Mouse (Mus musculus): Measurements from ENCODE around the gene Acrbp. TPM values are rescaled to one million over a fixed set of nuclear protein-coding genes. Genes with fewer than 3 reads are reported as not detected.

Acrbp gene
- polyA plus RNA-seq, 1 experiment from 2014 or later = 13.3 TPM

DNA sequence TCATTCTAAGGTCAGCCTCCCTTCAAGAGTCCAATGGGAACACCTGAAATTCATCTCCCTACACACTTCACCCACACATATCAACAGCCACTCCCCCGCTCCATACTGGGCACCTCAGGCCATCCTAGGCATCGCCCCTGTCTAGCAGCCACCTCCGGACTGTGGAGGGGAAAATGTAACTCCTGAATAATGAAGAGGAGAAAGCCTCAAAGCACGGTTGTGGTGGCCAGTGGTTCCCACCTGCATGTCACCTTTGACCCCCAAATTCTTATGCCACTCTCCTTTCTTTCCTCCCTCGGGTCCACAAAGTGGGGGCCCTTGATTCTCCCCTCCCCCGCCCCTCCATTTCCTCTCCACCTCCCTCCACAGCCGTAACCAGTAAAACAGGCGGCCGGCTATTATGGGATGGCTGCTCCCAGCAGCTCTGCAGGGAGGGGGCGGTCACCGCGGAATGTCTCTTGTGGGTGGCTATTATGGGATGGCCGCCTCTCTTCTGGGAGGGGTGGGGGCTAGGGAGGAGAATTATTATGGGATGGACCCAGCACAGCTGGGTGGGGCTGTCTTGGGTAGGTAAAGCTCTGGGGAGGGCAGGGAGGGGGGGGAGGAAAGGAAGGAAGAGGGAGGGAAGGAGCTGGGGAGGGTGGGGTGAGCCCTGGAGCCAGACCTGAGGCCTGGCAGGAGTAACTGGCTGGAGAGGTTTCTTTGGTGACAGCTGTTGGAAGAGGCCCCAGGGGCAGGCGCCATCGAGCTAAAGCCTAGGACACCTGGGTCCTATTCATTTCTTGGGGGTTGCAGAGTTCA is 40.2 kb downstream of the Acrbp start:
- peak; percentile 79 for ATAC-seq (ENCODE audit: insufficient number of reproducible peaks, low FRiP score, low TSS enrichment, low read depth)
- Histone ChIP-seq H3K36me3 (ENCODE audit: control insufficient read depth, insufficient read depth, low read length) (no peaks in the 10 kb centered on the region), H3K27me3 (ENCODE audit: control insufficient read depth, insufficient read depth, low read length) (no peaks in the 10 kb centered on the region), H3K4me1 (ENCODE audit: control insufficient read depth, insufficient read depth, low read length) (peaks cover 19% of the 10 kb centered on the region), H3K4me2 (ENCODE audit: low read depth, severe bottlenecking) (peak overlapping the region; percentile 44), H3K9me3 (ENCODE audit: control insufficient read depth, low read length) (no peaks in the 10 kb centered on the region), H3K4me3 (ENCODE audit: low read depth, low read length) (peak overlapping the region; percentile 12), H3K27ac (replicated peaks; ENCODE audit: low read depth, low read length) (peak overlapping the region; percentile 92), H3K9ac (ENCODE audit: low read length) (peak overlapping the region; percentile 27)
- WGBS = 1% methylated on average over 15 of the region's 15 CpGs
- peak; percentile 85 for DNase-seq (ENCODE audit: low spot score)

DNA sequence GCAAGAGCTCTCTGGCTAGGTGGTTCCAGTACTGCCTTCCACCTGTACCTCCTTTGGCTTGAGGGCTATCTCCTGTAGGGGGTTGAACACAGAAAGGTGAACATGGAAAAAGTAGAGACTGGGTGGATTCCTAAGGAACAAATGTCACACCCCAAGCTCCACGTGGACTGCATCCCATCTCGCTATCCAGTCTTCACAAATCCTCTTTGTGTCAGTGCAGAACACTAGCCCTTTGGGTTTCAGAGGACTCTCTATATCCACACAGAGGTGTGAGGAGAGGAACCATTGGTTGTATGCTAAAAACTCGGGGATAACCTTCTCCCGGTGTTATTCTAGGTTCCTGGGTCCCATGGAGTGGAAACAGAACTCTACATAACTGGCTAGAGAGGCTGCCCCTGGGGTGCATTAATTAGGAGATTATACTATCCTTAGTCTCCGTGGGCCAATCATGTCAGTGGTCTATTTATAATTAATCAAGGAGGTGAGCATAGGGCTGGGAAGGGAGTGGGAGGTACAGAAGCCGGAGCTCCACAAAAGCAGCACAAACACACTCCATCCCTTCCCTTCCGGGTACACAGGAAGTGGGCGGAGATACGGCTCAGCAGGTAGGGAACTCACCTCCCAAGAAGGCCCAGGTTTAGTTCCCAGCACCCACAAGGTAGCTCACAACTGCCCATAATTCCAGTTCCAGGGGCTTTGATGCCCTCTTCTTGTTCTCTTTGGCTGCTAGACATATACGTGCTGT is 41.0 kb downstream of the Acrbp start:
- ATAC-seq (ENCODE audit: insufficient number of reproducible peaks, low FRiP score, low TSS enrichment, low read depth) = no peak; the same call in 1 of the 2 replicates
- peak overlapping the region; percentile 92 for H3K27ac ChIP-seq (replicated peaks; ENCODE audit: low read depth, low read length)
- peak overlapping the region; percentile 27; the same call in 1 of the 2 replicates for H3K9ac ChIP-seq (ENCODE audit: low read length)
- H3K4me2 ChIP-seq (ENCODE audit: low read depth, severe bottlenecking) = peak overlapping the region; percentile 44
- DNase-seq (ENCODE audit: low spot score) = no peak
- H3K4me3 ChIP-seq (ENCODE audit: low read depth, low read length) = peak overlapping the region; percentile 12; the same call in 1 of the 2 replicates
- H3K4me1 ChIP-seq (ENCODE audit: control insufficient read depth, insufficient read depth, low read length) = peaks cover 19% of the 10 kb centered on the region
- H3K9me3 ChIP-seq (ENCODE audit: control insufficient read depth, low read length) = no peaks in the 10 kb centered on the region
- H3K27me3 ChIP-seq (ENCODE audit: control insufficient read depth, insufficient read depth, low read length) = no peaks in the 10 kb centered on the region
- no peaks in the 10 kb centered on the region for H3K36me3 ChIP-seq (ENCODE audit: control insufficient read depth, insufficient read depth, low read length)
- 56% methylated on average over 10 of the region's 10 CpGs for WGBS

DNA sequence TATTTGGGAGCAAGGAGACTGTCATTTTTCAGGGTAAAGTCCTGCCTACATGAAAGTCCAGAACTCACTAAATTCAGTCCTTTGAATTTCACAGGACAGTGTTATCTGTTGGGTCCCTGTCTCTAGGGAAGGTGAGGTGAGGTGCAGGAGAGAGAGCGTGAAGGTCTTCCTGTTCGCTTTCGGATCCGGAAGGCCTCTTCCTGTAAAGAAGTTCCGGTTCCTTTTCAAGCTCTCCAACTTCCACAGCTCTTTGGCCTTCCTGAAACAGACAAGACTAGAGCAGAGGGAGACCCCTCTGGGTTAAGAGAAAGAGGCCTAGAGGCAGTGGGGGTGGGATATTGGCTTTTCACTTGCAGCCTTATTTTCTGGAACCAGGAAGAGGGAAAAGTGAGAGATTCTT is 42.9 kb downstream of the Acrbp start:
- Histone ChIP-seq H3K9me3 (ENCODE audit: control insufficient read depth, low read length) (no peaks in the 10 kb centered on the region), H3K27me3 (ENCODE audit: control insufficient read depth, insufficient read depth, low read length) (no peaks in the 10 kb centered on the region), H3K4me2 (ENCODE audit: low read depth, severe bottlenecking) (no peak overlapping the region), H3K27ac (replicated peaks; ENCODE audit: low read depth, low read length) (no peak overlapping the region), H3K9ac (ENCODE audit: low read length) (no peak overlapping the region), H3K36me3 (ENCODE audit: control insufficient read depth, insufficient read depth, low read length) (no peaks in the 10 kb centered on the region), H3K4me1 (ENCODE audit: control insufficient read depth, insufficient read depth, low read length) (peaks cover 19% of the 10 kb centered on the region), H3K4me3 (ENCODE audit: low read depth, low read length) (no peak overlapping the region)
- ATAC-seq (ENCODE audit: insufficient number of reproducible peaks, low FRiP score, low TSS enrichment, low read depth) (no peak), DNase-seq (ENCODE audit: low spot score) (no peak)
- WGBS = 89% methylated on average over 5 of the region's 5 CpGs

DNA sequence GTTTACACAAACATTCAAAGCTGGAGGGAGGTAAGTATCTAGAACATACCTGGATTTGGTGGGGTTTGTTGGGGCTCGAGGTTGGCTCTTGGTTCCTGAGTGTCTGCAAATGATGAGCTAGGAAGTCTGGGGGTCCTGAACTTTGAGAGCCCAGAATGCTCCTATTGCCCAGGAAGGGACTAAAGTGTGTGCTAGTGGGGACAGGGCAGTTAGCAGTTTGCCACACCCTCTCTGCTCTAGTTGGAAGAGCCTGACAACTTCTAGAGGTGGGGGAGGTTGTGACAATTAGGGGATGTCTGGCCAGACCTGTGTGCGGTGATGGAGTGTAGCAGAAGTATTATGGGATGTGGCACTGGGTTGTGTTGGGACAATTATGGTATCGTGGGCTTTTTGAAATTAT is 45.4 kb downstream of the Acrbp start:
- peaks cover 8% of the 10 kb centered on the region for H3K36me3 ChIP-seq (ENCODE audit: control insufficient read depth, insufficient read depth, low read length)
- H3K4me2 ChIP-seq (ENCODE audit: low read depth, severe bottlenecking) = no peak overlapping the region
- 0 out of 2 replicates have a peak overlapping the region, but pooled peaks have one; percentile 95 for H3K27ac ChIP-seq (replicated peaks; ENCODE audit: low read depth, low read length)
- H3K9me3 ChIP-seq (ENCODE audit: control insufficient read depth, low read length) = no peaks in the 10 kb centered on the region
- ATAC-seq (ENCODE audit: insufficient number of reproducible peaks, low FRiP score, low TSS enrichment, low read depth) = no peak
- peaks cover 34% of the 10 kb centered on the region for H3K4me1 ChIP-seq (ENCODE audit: control insufficient read depth, insufficient read depth, low read length)
- DNase-seq (ENCODE audit: low spot score) = no peak
- WGBS = 54% methylated on average over 3 of the region's 3 CpGs
- H3K9ac ChIP-seq (ENCODE audit: low read length) = no peak overlapping the region
- no peaks in the 10 kb centered on the region for H3K27me3 ChIP-seq (ENCODE audit: control insufficient read depth, insufficient read depth, low read length)
- H3K4me3 ChIP-seq (ENCODE audit: low read depth, low read length) = no peak overlapping the region

GRCm38 (mm10) chr6:125095391-125096278 is 46.1 kb downstream of the Acrbp start, which contains the start of gene Chd4:
Chd4 (plus strand) TSS chr6:125095981.
- H3K27me3 ChIP-seq (ENCODE audit: control insufficient read depth, insufficient read depth, low read length) = no peaks in the 10 kb centered on the region
- peaks cover 29% of the 10 kb centered on the region for H3K4me1 ChIP-seq (ENCODE audit: control insufficient read depth, insufficient read depth, low read length)
- peak within 1 kb of the TSS; percentile 89 for H3K9ac ChIP-seq (ENCODE audit: low read length)
- peak within 1 kb of the TSS; percentile 94 for H3K4me2 ChIP-seq (ENCODE audit: low read depth, severe bottlenecking)
- WGBS = 3% methylated on average over 43 of the region's 45 CpGs
- peak within 1 kb of the TSS; percentile 100 for H3K4me3 ChIP-seq (ENCODE audit: low read depth, low read length)
- peak within 1 kb of the TSS; percentile 95 for H3K27ac ChIP-seq (replicated peaks; ENCODE audit: low read depth, low read length)
- DNase-seq (ENCODE audit: low spot score) = peak; percentile 92
- ATAC-seq (ENCODE audit: insufficient number of reproducible peaks, low FRiP score, low TSS enrichment, low read depth) = peak; percentile 75
- peaks cover 10% of the 10 kb centered on the region for H3K36me3 ChIP-seq (ENCODE audit: control insufficient read depth, insufficient read depth, low read length)
- no peaks in the 10 kb centered on the region for H3K9me3 ChIP-seq (ENCODE audit: control insufficient read depth, low read length)

DNA sequence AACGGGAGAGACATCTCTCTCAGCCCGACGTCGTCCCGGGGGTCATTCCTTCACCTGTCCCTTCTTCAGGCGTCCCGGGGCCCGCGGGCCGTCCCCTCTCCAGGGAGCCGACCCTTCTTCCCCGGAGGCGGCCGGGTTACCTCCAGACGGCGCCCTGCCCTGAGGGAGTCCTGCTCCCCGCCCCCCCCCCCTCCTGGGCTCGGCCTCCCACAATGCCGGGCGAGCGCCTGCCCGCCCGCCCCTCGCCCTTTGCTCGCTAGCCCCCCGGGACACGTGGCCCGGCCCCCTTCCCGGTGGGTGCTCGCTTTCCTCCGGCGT is 46.7 kb downstream of the Acrbp start:
- H3K27ac ChIP-seq (replicated peaks; ENCODE audit: low read depth, low read length) = peak overlapping the region; percentile 95
- peak overlapping the region; percentile 89 for H3K9ac ChIP-seq (ENCODE audit: low read length)
- H3K27me3 ChIP-seq (ENCODE audit: control insufficient read depth, insufficient read depth, low read length) = no peaks in the 10 kb centered on the region
- no peaks in the 10 kb centered on the region for H3K9me3 ChIP-seq (ENCODE audit: control insufficient read depth, low read length)
- ATAC-seq (ENCODE audit: insufficient number of reproducible peaks, low FRiP score, low TSS enrichment, low read depth) (peak; percentile 40; the same call in 1 of the 2 replicates), DNase-seq (ENCODE audit: low spot score) (no peak)
- peaks cover 16% of the 10 kb centered on the region for H3K36me3 ChIP-seq (ENCODE audit: control insufficient read depth, insufficient read depth, low read length)
- H3K4me2 ChIP-seq (ENCODE audit: low read depth, severe bottlenecking) = peak overlapping the region; percentile 94
- H3K4me1 ChIP-seq (ENCODE audit: control insufficient read depth, insufficient read depth, low read length) = peaks cover 26% of the 10 kb centered on the region
- H3K4me3 ChIP-seq (ENCODE audit: low read depth, low read length) = peak overlapping the region; percentile 100
- WGBS = 0% methylated on average over 16 of the region's 32 CpGs

DNA sequence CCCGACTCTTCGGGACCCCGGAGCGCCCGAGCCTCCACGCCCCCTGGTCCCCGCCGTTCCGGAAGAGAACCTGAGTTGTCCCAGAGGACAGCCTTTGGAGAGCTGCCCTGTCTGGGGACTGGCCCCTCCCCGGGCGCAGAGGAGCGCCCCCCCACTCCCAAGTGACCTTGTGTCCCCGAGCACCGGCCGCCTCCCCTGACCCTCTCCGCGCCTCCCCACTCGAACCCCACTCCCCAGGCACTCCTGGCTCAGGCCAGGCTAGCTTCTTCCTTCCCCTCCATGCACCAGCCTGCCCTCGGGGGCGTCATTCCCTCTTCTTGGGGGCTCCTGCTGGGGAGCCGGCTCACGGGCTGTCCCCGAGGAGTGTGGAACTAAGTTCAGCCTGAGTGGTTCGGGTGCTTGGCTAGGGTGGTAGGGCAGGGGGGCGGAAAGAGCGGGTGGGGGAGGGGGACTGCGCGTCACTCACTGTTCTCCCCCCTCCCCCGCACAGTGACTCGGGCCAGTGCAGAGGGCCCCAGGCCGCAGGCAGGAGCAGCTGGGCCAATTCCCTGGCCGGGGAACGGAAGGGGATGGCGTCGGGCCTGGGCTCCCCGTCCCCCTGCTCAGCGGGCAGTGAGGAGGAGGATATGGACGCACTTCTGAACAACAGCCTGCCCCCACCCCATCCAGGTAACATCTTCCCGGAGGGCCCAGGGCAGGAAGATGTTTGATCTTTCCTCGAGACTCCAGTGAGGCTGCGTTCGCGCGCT is 47.3 kb downstream of the Acrbp start:
- DNase-seq (ENCODE audit: low spot score) (peak; percentile 68), ATAC-seq (ENCODE audit: insufficient number of reproducible peaks, low FRiP score, low TSS enrichment, low read depth) (peak; percentile 36)
- Histone ChIP-seq H3K4me1 (ENCODE audit: control insufficient read depth, insufficient read depth, low read length) (peaks cover 26% of the 10 kb centered on the region), H3K9me3 (ENCODE audit: control insufficient read depth, low read length) (no peaks in the 10 kb centered on the region), H3K4me2 (ENCODE audit: low read depth, severe bottlenecking) (peak overlapping the region; percentile 94), H3K4me3 (ENCODE audit: low read depth, low read length) (peak overlapping the region; percentile 100), H3K27me3 (ENCODE audit: control insufficient read depth, insufficient read depth, low read length) (no peaks in the 10 kb centered on the region), H3K36me3 (ENCODE audit: control insufficient read depth, insufficient read depth, low read length) (peaks cover 21% of the 10 kb centered on the region), H3K9ac (ENCODE audit: low read length) (peak overlapping the region; percentile 89), H3K27ac (replicated peaks; ENCODE audit: low read depth, low read length) (peak overlapping the region; percentile 95)
- 0% methylated on average over 40 of the region's 44 CpGs for WGBS

Measured in limb, embryonic 11.5 days (tissue).